Mouse (Mus musculus) liver, embryonic 14.5 days (tissue): ENCODE data around the gene Atg13. TPM values are rescaled to one million over a fixed set of nuclear protein-coding genes. Genes with fewer than 3 reads are reported as not detected.

Experiments
- ATAC-seq: fragments of 200-750 bp; cut with Nextera tagmentation; 2 replicates; pipeline ENCODE4 v1.8.0; 2017; ENCODE audit warnings: moderate number of reproducible peaks, mild to moderate bottlenecking, moderate library complexity; ENCODE audit not compliant: insufficient read depth
- DNase-seq, 3 experiments: peaks; one replicate each; pipeline ENCODE4 v3.0.0-alpha.2; 2012 to 2013; ENCODE audit warnings: low read depth in 3 of 3, low spot score in 3 of 3
- H3K27ac ChIP-seq: fragments of 300-500 bp; sonication (generic); 2 replicates; pipeline ENCODE4 v1.5.1; 2014; ENCODE audit warnings: moderate library complexity, mild to moderate bottlenecking, control low read depth, inconsistent platforms
- H3K27me3 ChIP-seq: fragments of 300-500 bp; sonication (generic); 2 replicates; pipeline ENCODE4 v1.6.1; 2014; ENCODE audit warnings: mild to moderate bottlenecking, low read length, moderate library complexity; ENCODE audit not compliant: control insufficient read depth, insufficient read depth
- H3K36me3 ChIP-seq: fragments of 300-500 bp; sonication (generic); replicated peaks from 2 replicates; pipeline ENCODE4 v1.6.1; 2014; ENCODE audit warnings: low read depth; ENCODE audit not compliant: control insufficient read depth, insufficient read depth
- H3K4me1 ChIP-seq, 2 experiments: fragments of 200-500 bp in 1 of 2; fragments of 300-500 bp in 1 of 2; sonication (generic) in 1 of 2; replicated peaks; 2 replicates each; pipeline ENCODE4 v1.6.1; 2012 to 2014; ENCODE audit warnings: antibody characterized with exemption in 1 of 2, inconsistent platforms in 1 of 2, low read length in 1 of 2; ENCODE audit not compliant: control insufficient read depth in 2 of 2, insufficient read depth in 2 of 2
- H3K4me2 ChIP-seq: fragments of 300-500 bp; sonication (generic); 2 replicates; pipeline ENCODE4 v1.6.1; 2014; ENCODE audit warnings: low read depth, mild to moderate bottlenecking, control low read depth, moderate library complexity
- H3K4me3 ChIP-seq, 2 experiments: fragments of 200-500 bp in 1 of 2; fragments of 300-500 bp in 1 of 2; sonication (generic) in 1 of 2; 2 replicates each; pipeline ENCODE4 v1.5.1; 2012 to 2014; ENCODE audit warnings: low read depth in 2 of 2, low read length in 2 of 2, mild to moderate bottlenecking in 2 of 2, control low read depth in 1 of 2, inconsistent platforms in 1 of 2, moderate library complexity in 1 of 2; ENCODE audit not compliant: insufficient read depth in 1 of 2
- H3K9ac ChIP-seq: fragments of 300-500 bp; sonication (generic); replicated peaks from 2 replicates; pipeline ENCODE4 v1.6.1; 2014; ENCODE audit warnings: mild to moderate bottlenecking, control low read depth, moderate library complexity
- H3K9me3 ChIP-seq: fragments of 300-500 bp; sonication (generic); 2 replicates; pipeline ENCODE4 v1.6.1; 2016; ENCODE audit warnings: low read length, mixed read lengths; ENCODE audit not compliant: control insufficient read depth
- CTCF ChIP-seq: IDR thresholded peaks from 2 replicates; pipeline ENCODE4 v1.5.1; 2016; ENCODE audit warnings: antibody characterized with exemption, low read depth, control low read depth
- EP300 ChIP-seq: IDR thresholded peaks from 2 replicates; pipeline ENCODE4 v1.6.1; 2016; ENCODE audit warnings: antibody characterized with exemption, low read depth
- WGBS: fragments of 180-500 bp; shearing (Covaris S2); extraction: QIAGEN DNeasy Blood & Tissue Kit; methylation state at CpG from one replicate; pipeline ENCODE4 v1.1.7; 2014; ENCODE audit not compliant: insufficient replicate concordance; 5-methylcytosine and 5-hydroxymethylcytosine counted together
- polyA plus RNA-seq, 2 experiments: library from polyadenylated mRNA; depleted of rRNA in 1 of 2; stranded (reverse) in 1 of 2; unstranded in 1 of 2; fragments of >200 nt; fragmentation: Nextera tagmentation in 1 of 2; extraction: Ambion mirVana in 1 of 2; gene quantifications; 2 replicates each; pipeline versions ENCODE4 v1.2.1 to v1.2.3; 2012 to 2014

Atg13 gene
- polyA plus RNA-seq, 2 experiments: 7.5 to 11.3 TPM

DNA sequence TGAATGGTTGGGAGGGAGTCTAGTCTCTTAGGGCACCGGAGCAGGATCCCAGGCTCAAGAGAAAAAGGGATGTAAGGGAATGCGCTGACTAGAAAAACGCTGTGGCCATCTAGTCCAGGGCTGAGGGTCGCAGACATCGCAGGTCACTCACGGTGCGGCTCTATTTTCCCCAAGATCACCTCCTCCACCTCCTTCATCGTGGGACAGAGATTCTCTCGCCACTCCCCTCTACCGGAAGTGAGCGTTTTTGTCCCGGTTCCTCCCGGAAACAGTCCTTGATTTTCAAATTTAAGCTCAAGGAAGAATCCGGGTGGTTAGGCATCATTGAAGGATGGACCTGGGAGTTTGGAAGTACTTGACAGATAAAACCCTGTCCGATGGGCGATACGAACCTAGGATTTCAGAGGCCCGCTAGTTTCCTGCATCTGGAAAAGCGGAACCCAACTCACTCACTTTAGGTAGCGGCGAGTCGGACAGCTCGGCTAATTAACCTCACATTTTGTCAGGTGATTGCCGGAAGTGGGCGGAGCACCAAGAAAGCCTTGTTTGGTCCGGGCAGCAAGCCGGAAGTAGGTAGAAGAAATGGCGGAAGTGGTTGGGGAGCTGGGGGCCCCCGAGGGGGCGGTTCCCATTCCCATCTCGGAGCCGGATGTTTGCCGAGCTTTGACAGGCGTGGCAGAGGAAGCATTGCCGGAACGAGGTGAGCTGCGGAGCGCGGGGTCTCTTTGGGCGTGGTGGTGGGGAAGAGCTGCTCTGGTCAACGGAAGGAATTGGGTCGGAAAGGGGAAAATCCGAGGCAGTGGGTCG, 60.6 kb downstream of the Atg13 start, which contains the start of the genes Zfp408 and Arhgap1:
Gene Zfp408, minus strand, starts transcription at position 239 of the 807 bp plus-strand sequence.
Gene Arhgap1, plus strand, starts transcription at position 308 of the 807 bp plus-strand sequence.
- Histone ChIP-seq H3K27ac (peak within 1 kb of the TSS; percentile 81), H3K4me2 (peak within 1 kb of the TSS; percentile 96), H3K36me3 (peaks cover 27% of the 10 kb centered on the region), H3K9me3 (no peaks in the 10 kb centered on the region), H3K9ac (peak within 1 kb of the TSS; percentile 82), H3K4me1 (peaks cover 10% of the 10 kb centered on the region in 2 experiments), H3K4me3 (peak within 1 kb of the TSS; percentile 90 to 100), H3K27me3 (no peaks in the 10 kb centered on the region)
- peak; percentile 98 to 99 (median 99) for DNase-seq
- under 1% methylated on average over 44 of the region's 44 CpGs for WGBS
- TF ChIP-seq CTCF (no peak), EP300 (peak; percentile 26; the same call in 1 of the 2 replicates)
- peak; percentile 92 for ATAC-seq

DNA sequence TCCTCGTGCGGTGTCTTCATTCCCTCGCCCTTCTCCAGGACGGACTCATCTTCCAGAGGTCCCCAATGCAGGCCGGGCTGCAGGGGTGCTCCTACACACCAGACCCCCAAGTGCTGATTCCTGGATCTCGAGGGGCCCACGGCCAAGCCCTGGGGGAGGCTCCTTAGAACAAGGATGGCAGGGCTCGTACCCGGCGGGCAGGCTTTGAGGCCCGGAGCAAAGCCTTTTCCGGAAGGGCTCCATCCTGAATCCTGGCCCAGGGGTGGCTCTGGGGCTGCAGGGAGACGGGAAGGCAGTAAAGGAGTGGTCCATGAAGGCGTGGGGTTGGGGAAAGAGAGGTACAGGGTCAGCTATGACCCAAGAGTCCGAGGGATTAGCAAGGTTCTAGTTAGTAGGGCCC, 61.2 kb downstream of the Atg13 start:
- DNase-seq (no peak), ATAC-seq (no peak; the same call in 1 of the 2 replicates)
- Histone ChIP-seq H3K4me1 (peaks cover 10 to 12% of the 10 kb centered on the region in 2 experiments), H3K27me3 (no peaks in the 10 kb centered on the region), H3K27ac (peak overlapping the region; percentile 81), H3K36me3 (peaks cover 29% of the 10 kb centered on the region), H3K9me3 (no peaks in the 10 kb centered on the region), H3K4me3 (peak overlapping the region; percentile 90 to 100), H3K9ac (peak overlapping the region; percentile 82), H3K4me2 (peak overlapping the region; percentile 96)
- WGBS: 2% methylated on average over 15 of the region's 15 CpGs
- no peak for TF ChIP-seq EP300
- no peak for TF ChIP-seq CTCF

DNA sequence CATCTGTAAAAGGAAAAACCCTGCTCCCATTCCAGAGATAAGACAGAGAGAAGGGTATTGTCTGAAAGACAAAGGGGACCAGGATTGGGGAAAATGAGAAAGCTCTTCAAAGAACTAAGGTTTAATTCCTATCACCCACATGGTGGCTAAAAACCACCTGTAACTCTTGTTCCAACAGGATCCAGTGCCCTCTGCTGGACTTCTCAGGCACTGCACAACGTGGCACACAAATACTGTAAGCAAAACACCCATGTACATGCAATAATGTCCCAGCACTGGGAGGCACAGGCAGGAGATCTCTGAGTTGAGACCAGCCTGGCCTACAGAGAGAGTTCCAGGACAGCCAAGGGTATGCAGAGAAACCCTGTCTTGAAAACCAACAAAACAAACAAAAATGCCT, 63.6 kb downstream of the Atg13 start:
- peaks cover 29 to 34% of the 10 kb centered on the region in 2 experiments for H3K4me1 ChIP-seq
- no peak overlapping the region for H3K9ac ChIP-seq
- DNase-seq (peak in 2 of 3 experiments; percentile 48 to 56), ATAC-seq (no peak)
- no peak overlapping the region for H3K27ac ChIP-seq
- H3K27me3 ChIP-seq: no peaks in the 10 kb centered on the region
- no peak overlapping the region for H3K4me2 ChIP-seq
- WGBS: 17% methylated on average over 1 of the region's 1 CpGs
- H3K4me3 ChIP-seq: no peak overlapping the region
- peak; percentile 86 for TF ChIP-seq CTCF
- no peak for TF ChIP-seq EP300
- no peaks in the 10 kb centered on the region for H3K9me3 ChIP-seq
- peaks cover 29% of the 10 kb centered on the region for H3K36me3 ChIP-seq

DNA sequence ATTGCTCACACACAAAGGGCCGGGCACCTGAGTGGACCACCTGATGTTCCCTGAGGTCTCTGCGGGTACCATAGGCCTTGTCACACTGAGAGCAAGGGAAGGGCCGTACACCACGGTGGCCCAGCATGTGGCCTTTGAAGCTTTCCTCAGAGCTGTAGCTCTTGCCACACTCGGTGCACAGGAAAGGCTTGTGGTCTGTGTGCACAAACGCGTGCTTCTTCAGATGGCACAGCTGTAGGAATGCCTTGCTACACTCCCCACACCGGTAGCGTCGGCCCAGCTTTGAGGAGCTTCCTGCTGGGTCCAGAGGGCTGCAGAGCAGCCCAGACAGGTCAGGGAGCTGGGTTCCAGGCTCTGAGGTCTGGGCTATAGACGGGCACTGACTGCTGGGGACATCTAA, 64.6 kb downstream of the Atg13 start:
- WGBS: 79% methylated on average over 11 of the region's 11 CpGs
- no peak overlapping the region for H3K27ac ChIP-seq
- DNase-seq (no peak), ATAC-seq (no peak)
- H3K4me3 ChIP-seq: no peak overlapping the region
- no peaks in the 10 kb centered on the region for H3K27me3 ChIP-seq
- peaks cover 25 to 31% of the 10 kb centered on the region in 2 experiments for H3K4me1 ChIP-seq
- H3K9ac ChIP-seq: no peak overlapping the region
- no peaks in the 10 kb centered on the region for H3K9me3 ChIP-seq
- no peak overlapping the region for H3K4me2 ChIP-seq
- TF ChIP-seq CTCF (no peak), EP300 (no peak)
- H3K36me3 ChIP-seq: peaks cover 29% of the 10 kb centered on the region

DNA sequence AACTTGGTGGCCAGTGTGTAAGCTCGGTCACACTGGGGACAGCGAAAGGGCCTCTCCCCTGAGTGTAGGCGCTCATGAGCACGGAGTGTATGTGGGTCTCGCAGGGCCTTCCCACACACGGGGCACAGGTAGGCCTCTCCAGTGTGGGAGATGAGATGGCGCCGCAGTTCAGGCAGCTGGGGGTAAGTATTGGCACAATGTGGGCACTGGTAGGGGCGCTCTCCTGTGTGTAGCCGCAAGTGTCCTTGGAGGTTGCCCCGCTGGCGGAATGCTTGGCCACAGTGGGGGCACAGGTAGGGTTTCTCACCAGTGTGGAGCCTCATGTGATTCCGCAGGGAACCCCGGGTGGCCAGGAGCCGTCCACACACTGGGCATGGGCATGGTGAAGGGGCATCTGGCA, 65.0 kb downstream of the Atg13 start:
- H3K36me3 ChIP-seq: peaks cover 29% of the 10 kb centered on the region
- peaks cover 25 to 33% of the 10 kb centered on the region in 2 experiments for H3K4me1 ChIP-seq

More for the DNA sequence above, 65.0 kb downstream of the Atg13 start:
- no peaks in the 10 kb centered on the region for H3K27me3 ChIP-seq
- no peak for TF ChIP-seq EP300
- H3K9ac ChIP-seq: no peak overlapping the region
- H3K4me3 ChIP-seq: no peak overlapping the region
- H3K27ac ChIP-seq: no peak overlapping the region
- no peaks in the 10 kb centered on the region for H3K9me3 ChIP-seq
- WGBS: 94% methylated on average over 15 of the region's 15 CpGs
- DNase-seq: no peak
- no peak overlapping the region for H3K4me2 ChIP-seq
- no peak for ATAC-seq
